Mouse (Mus musculus) heart, embryonic 16.5 days (tissue): ENCODE measurements at regions not wholly inside any gene's neighbourhood (a gene's known extent, or its start where the extent isn't known, plus 50 kb on each side); places are given as distances from the start of the nearest gene placed in this dataset.
"Not testable (repeated sequence)": the region's sequence is repeated elsewhere in the genome, so short reads cannot be mapped to it uniquely, and the experiment has no call there.

Experiments used
- ATAC-seq: fragments of 200-750 bp; cut with Nextera tagmentation; replicated peaks from 2 replicates; pipeline ENCODE4 v1.8.0; 2017; ENCODE audit warnings: moderate number of reproducible peaks; ENCODE audit not compliant: insufficient read depth, low FRiP score; ENCODE audit errors: extremely low read depth
- H3K27ac ChIP-seq: fragments of 300-500 bp; sonication (generic); 2 replicates; pipeline ENCODE4 v1.5.1; 2014; ENCODE audit warnings: mild to moderate bottlenecking, low read length, control low read depth, moderate library complexity
- H3K27me3 ChIP-seq: fragments of 300-500 bp; sonication (generic); 2 replicates; pipeline ENCODE4 v1.6.1; 2014; ENCODE audit warnings: low read length, mixed read lengths; ENCODE audit not compliant: control insufficient read depth, insufficient read depth
- H3K36me3 ChIP-seq: fragments of 300-500 bp; sonication (generic); 2 replicates; pipeline ENCODE4 v1.6.1; 2014; ENCODE audit not compliant: control insufficient read depth, insufficient read depth
- H3K4me1 ChIP-seq: fragments of 300-500 bp; sonication (generic); 2 replicates; pipeline ENCODE4 v1.6.1; 2014; ENCODE audit warnings: low read length, mixed read lengths; ENCODE audit not compliant: control insufficient read depth, insufficient read depth
- H3K4me2 ChIP-seq: fragments of 300-500 bp; sonication (generic); 2 replicates; pipeline ENCODE4 v1.6.1; 2014; ENCODE audit warnings: low read depth, mild to moderate bottlenecking, control low read depth, low read length
- H3K4me3 ChIP-seq: fragments of 300-500 bp; sonication (generic); 2 replicates; pipeline ENCODE4 v1.5.1; 2014; ENCODE audit warnings: mild to moderate bottlenecking, control low read depth, low read length
- H3K9ac ChIP-seq: fragments of 300-500 bp; sonication (generic); 2 replicates; pipeline ENCODE4 v1.6.1; 2014; ENCODE audit warnings: low read length, control low read depth
- H3K9me3 ChIP-seq: fragments of 300-500 bp; sonication (generic); replicated peaks from 2 replicates; pipeline ENCODE4 v1.6.1; 2016; ENCODE audit warnings: low read length; ENCODE audit not compliant: control insufficient read depth
- WGBS: fragments of 180-500 bp; shearing (Covaris S2); extraction: QIAGEN DNeasy Blood & Tissue Kit; methylation state at CpG from one replicate; pipeline ENCODE4 v1.1.7; 2014; 5-methylcytosine and 5-hydroxymethylcytosine counted together

GRCm38 (mm10) chr8:20495542-20495941 is 119.2 kb upstream of the Gm21119 start:
- H3K4me1 ChIP-seq, H3K36me3 ChIP-seq, H3K4me3 ChIP-seq, H3K27ac ChIP-seq, ATAC-seq, H3K9me3 ChIP-seq, H3K27me3 ChIP-seq, H3K4me2 ChIP-seq, H3K9ac ChIP-seq: not testable (repeated sequence)
- WGBS, result no CpG with 5 or more reads among the region's 1 CpGs

GRCm38 (mm10) chr8:20513920-20514319 is 100.8 kb upstream of the Gm21119 start:
- WGBS, result 58% methylated on average over 1 of the region's 1 CpGs
- H3K27ac ChIP-seq, H3K9ac ChIP-seq, H3K27me3 ChIP-seq, H3K9me3 ChIP-seq, H3K4me1 ChIP-seq, ATAC-seq, H3K4me2 ChIP-seq, H3K4me3 ChIP-seq, H3K36me3 ChIP-seq: not testable (repeated sequence)

- not testable (repeated sequence) for H3K27me3 ChIP-seq, H3K4me1 ChIP-seq, H3K36me3 ChIP-seq, H3K4me2 ChIP-seq, ATAC-seq, H3K9me3 ChIP-seq, H3K27ac ChIP-seq, H3K9ac ChIP-seq, H3K4me3 ChIP-seq
- 55% methylated on average over 2 of the region's 3 CpGs for WGBS
These were observed 98.3 kb upstream of the Gm21119 start for GRCm38 (mm10) chr8:20516324-20516830.

GRCm38 (mm10) chr8:20517551-20517950 is 97.2 kb upstream of the Gm21119 start:
- WGBS, result 22% methylated on average over 1 of the region's 1 CpGs
- H3K9ac ChIP-seq, H3K27ac ChIP-seq: not testable (repeated sequence)

GRCm38 (mm10) chr8:20524539-20524938 is 90.2 kb upstream of the Gm21119 start:
- not testable (repeated sequence) for H3K9ac ChIP-seq, H3K27me3 ChIP-seq, H3K27ac ChIP-seq, H3K9me3 ChIP-seq, H3K36me3 ChIP-seq, H3K4me3 ChIP-seq, ATAC-seq, H3K4me1 ChIP-seq, H3K4me2 ChIP-seq

More at GRCm38 (mm10) chr8:20517551-20517950, 97.2 kb upstream of the Gm21119 start:
- H3K4me2 ChIP-seq, H3K4me1 ChIP-seq, H3K27me3 ChIP-seq, ATAC-seq, H3K36me3 ChIP-seq, H3K9me3 ChIP-seq, H3K4me3 ChIP-seq: not testable (repeated sequence)

- not testable (repeated sequence) for H3K36me3 ChIP-seq, ATAC-seq, H3K9ac ChIP-seq, H3K27ac ChIP-seq, H3K9me3 ChIP-seq, H3K27me3 ChIP-seq, H3K4me3 ChIP-seq, H3K4me2 ChIP-seq, H3K4me1 ChIP-seq
- WGBS, result no CpG with 5 or more reads among the region's 1 CpGs
These were observed 85.7 kb upstream of the Gm21119 start for GRCm38 (mm10) chr8:20529048-20529447.

GRCm38 (mm10) chr8:20539031-20539430 is 75.7 kb upstream of the Gm21119 start:
- WGBS, result 82% methylated on average over 4 of the region's 4 CpGs
- not testable (repeated sequence) for H3K4me3 ChIP-seq, H3K9ac ChIP-seq, H3K4me2 ChIP-seq, H3K27ac ChIP-seq, H3K4me1 ChIP-seq, H3K36me3 ChIP-seq, H3K9me3 ChIP-seq, ATAC-seq, H3K27me3 ChIP-seq

GRCm38 (mm10) chr8:20544084-20544483 is 70.6 kb upstream of the Gm21119 start:
- ATAC-seq, H3K36me3 ChIP-seq, H3K9me3 ChIP-seq, H3K4me2 ChIP-seq, H3K27me3 ChIP-seq, H3K27ac ChIP-seq, H3K4me3 ChIP-seq, H3K4me1 ChIP-seq, H3K9ac ChIP-seq: not testable (repeated sequence)
- WGBS, result 85% methylated on average over 2 of the region's 2 CpGs

GRCm38 (mm10) chr8:20545347-20545746 is 69.4 kb upstream of the Gm21119 start:
- not testable (repeated sequence) for ATAC-seq
- WGBS, result no CpG with 5 or more reads among the region's 2 CpGs

GRCm38 (mm10) chr8:20546401-20546800 is 68.3 kb upstream of the Gm21119 start:
- not testable (repeated sequence) for H3K27me3 ChIP-seq, H3K9me3 ChIP-seq, ATAC-seq, H3K4me3 ChIP-seq, H3K4me1 ChIP-seq, H3K27ac ChIP-seq, H3K4me2 ChIP-seq, H3K36me3 ChIP-seq, H3K9ac ChIP-seq
- WGBS, result no CpG with 5 or more reads among the region's 3 CpGs

More at GRCm38 (mm10) chr8:20545347-20545746, 69.4 kb upstream of the Gm21119 start:
- not testable (repeated sequence) for H3K36me3 ChIP-seq, H3K4me3 ChIP-seq, H3K4me1 ChIP-seq, H3K9me3 ChIP-seq, H3K9ac ChIP-seq, H3K4me2 ChIP-seq, H3K27ac ChIP-seq, H3K27me3 ChIP-seq
